Mouse (Mus musculus): ENCODE results near the gene Tars.

Gene Tars

DNA sequence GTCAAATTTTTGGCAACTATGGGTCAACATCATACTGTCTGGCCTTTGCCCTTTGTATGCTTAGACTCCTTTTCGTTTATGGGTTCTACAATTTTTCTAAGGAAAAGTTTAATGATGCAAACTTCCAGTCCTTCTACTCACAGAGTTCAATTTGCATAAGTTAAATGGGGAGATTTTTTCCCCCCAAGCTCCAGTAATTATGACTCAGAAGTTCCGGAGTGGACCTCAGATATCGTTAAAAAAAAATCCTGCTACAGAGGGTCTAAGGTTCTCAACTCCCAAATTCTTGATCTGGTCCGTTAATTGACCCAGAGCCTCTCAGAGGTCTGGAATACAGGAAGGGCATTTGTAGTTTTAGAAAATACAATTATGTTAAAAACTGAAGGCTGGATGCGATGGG lies 37.6 kb downstream of the Tars start:
- DNase-seq = no peak

DNA sequence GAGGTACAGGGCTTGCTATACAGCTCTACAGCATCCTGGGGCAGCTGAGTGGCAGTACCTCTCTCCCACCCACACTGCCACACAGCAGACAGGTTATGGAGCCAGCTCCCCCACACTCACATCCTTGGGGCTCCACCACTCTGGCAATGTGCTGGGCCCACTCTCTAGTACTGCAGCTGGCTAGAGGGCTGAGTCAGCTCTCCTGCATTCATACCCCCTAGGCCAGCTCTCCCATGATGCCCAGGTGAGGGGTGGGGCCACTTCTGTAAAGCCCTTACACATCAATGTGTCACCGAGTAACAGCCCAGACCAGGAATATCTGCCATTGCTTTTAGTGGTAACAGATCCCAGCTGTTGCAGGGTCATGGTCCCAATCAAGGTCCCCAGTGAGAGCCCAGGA lies 38.6 kb downstream of the Tars start:
- DNase-seq = no peak

- DNase-seq = peak; percentile 18 to 37
These were observed 42.0 kb downstream of the Tars start for GRCm38 (mm10) chr15:11357501-11357900.

GRCm38 (mm10) chr15:11355865-11356264 lies 43.6 kb downstream of the Tars start:
- no peak for DNase-seq

DNA sequence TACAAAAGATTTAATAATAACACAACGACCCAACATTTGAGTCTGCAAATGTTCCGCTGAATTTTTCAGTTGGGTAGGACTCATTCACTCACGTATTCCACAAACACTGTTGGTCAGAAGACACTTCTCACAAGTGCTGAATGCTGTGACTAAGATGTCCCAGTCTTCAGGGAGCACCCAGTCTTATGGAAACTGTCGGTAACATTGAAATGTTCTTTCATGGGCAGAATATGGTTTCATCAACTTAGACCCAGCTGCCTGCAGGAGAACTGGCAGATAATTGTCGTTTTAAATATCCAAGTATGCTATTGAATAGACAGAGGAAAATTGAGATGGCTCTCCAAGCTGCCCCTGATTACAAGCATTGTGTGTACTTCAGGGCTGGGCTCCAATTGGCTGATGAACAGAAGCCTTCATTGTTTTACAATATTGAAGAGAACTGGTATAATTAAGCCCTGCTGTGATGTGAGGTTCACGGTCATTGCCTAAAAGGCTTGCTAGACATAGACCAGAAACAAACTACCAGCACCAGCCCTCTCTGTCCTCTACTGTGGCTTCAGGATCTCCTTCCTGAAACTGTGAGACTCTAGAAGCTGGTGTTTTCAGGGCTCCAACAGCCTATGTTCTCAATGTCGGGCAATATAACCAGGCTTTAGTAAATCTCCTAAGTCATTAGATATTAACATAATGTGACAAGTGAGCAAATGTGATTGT lies 59.8 kb downstream of the Tars start:
- no peak for DNase-seq
